Mouse (Mus musculus): Measurements from ENCODE around the gene Ythdf1. TPM values are rescaled to one million over a fixed set of nuclear protein-coding genes. Genes with fewer than 3 reads are reported as not detected.

The Ythdf1 gene
- polyA plus RNA-seq (2017; shearing (Covaris generic)): 10 to 100 TPM; 60.8 to 69.6 TPM

DNA sequence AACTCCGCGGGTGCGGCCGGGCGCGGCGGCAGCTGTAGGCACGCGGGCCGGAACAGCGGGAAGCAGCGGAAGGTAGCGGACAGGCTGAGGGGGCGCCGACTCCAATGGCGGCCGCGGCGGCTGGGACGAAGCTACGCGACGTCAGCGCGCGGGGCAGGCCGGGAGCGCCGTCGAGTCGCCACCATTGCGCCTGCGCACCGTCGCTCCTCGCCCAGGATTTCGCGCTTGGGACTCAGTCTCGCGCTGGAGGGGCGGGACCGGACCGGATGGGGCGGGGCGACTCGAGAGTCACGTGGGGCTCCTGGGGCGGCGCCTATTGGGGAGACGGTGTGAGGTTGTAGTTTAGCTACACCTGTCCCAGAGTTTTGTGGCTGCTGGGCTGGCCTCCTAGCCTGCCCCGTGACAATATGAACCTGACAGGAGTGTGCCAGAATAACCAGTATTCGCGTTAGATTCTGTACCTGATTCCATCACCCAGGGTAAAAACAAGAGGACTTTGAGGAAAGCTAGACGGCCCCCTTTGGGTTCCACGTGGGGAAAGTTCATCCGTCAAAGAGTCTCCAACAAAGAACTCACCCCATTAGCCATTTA is at the start of gene Ythdf1:
Gene Ythdf1, minus strand, starts transcription at position 140 of the 591 bp plus-strand sequence.

DNA sequence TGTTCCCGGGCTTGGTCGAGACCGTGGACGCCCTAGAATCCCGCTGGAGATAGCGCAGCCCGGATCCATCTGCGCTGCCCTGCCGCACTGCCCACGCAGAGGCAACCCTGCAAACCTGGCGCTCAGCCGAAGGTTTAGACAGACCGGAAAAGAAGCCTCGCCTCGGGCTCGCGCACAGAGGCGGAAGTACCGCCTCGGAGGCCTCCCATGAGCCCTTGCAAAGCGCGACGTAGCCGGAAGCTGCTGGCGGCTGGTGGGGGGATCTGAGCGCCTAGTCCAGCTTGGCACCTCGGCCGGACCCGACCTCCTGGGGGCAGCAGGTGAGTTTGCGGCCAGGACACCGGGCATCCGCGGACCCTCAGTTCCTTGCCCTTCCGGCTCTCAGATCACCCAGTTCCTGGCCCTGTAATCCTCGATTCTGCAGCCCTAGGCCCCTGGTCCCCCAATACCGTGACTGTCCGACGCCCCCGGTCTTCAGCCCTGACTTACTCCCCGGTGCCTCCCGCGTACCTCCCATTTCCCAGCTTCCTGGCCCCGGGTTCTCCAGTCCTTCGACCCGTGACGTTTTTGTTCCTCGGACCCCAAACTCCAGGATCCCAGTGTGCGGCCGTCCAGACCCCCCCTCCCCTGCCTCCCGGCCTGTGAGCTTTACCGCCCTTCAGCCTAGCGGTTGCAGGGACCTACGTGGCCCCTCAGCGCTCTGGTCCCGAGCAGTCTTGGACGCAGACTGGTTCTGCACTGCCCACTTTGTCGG is 46.4 kb upstream of the Ythdf1 start, which contains the start of gene Arfgap1:
Gene Arfgap1, plus strand, starts transcription at position 216 of the 754 bp plus-strand sequence.

DNA sequence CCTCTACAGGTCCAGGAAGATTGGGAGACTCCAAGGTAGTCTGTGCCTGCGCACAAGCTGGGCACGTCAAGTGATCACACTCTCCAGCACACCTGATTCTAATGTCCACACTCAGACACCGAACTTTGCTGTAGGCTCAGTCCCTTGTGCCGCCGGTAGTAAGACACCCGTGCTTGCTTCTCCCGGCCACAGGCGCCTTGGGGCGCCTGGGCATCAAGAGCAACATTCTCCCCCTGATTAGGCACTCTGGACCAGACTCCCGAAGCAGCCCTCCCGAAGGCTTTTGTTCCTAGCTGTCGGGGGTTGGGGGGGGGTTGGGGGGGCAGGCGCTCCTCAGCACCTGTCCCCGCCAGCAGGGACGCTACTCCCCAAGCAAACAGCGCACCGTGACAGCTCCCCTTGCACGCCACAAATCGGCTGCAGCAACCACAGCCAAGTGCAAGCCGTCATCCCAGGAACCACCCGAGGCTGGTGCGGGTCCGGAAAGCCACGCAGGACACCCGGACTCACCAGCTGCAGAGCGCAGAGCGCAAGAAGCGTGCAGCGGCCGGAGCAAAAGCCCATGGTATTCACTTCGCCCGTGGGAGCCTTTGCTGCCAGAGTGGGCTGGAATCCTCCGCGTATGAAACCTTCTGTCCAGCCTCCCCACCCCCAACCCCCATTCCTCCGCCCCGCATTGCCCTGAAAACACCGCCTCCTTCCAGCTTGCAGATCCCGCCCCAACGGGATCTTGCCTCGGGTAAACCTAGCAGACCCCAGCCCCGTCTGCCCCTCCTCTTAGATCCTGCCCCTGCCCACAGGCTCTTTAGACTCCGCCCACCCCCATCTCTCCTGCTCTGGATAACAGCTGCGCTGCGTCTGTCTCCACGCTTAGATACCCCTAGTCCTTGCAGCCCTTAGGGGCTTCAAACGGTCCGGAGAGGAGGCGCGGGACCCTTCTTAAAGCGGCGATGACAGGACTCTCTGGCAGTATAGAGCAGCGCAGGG is 33.6 kb upstream of the Ythdf1 start, which contains the start of gene Nkain4:
Gene Nkain4, minus strand, starts transcription at position 639 of the 987 bp plus-strand sequence.

DNA sequence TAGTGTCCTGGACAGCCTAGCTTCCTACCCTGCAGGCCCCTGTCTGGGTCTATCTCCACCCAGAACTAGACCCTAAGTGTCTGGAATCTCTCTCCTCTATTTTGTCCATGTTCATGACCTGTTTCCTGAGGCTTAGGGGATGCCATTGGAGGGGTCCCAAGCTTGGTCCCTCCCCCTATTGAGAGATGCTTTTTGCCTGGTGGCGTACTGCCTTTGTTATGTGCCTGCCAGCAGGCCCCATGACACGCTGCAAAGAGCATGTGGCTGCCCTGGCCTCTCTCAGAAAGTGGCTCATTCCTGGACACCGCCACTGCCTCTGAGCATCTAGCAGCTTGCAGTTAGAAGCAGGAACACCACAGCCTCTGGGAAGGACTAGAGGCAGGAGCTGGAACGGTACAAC is 8.0 kb upstream of the Ythdf1 start, which contains the start of gene Birc7:
Gene Birc7, plus strand, starts transcription at position 301 of the 400 bp plus-strand sequence.

Other genes with a start within 250 kb of the Ythdf1 start
- gene Dido1, start 210.9 kb downstream of the Ythdf1 start, polyA plus RNA-seq (2017; shearing (Covaris generic)): 10 to 100 TPM; 44.4 to 46.2 TPM
- 10 to 100 TPM; 35.7 to 39.1 TPM for gene Gid8, start 210.8 kb downstream of the Ythdf1 start, polyA plus RNA-seq (2017; shearing (Covaris generic))
- 10 to 100 TPM; 55.1 to 70.2 TPM for gene Slc17a9, start 195.7 kb downstream of the Ythdf1 start, polyA plus RNA-seq (2017; shearing (Covaris generic))
- gene Bhlhe23, start 144.0 kb downstream of the Ythdf1 start, polyA plus RNA-seq (2017; shearing (Covaris generic)): under 1 TPM in 1 of 2 experiments, not detected in 1; 0.65 TPM
- gene Birc7, start 8.1 kb upstream of the Ythdf1 start, polyA plus RNA-seq (2017; shearing (Covaris generic)): not detected
- gene Nkain4, start 33.8 kb upstream of the Ythdf1 start, polyA plus RNA-seq (2017; shearing (Covaris generic)): not detected
- 10 to 100 TPM; 58.0 to 60.0 TPM for gene Arfgap1, start 46.3 kb upstream of the Ythdf1 start, polyA plus RNA-seq (2017; shearing (Covaris generic))
- under 1 TPM; 0.28 to 0.94 TPM for gene Col20a1, start 65.6 kb upstream of the Ythdf1 start, polyA plus RNA-seq (2017; shearing (Covaris generic))
- not detected for gene Chrna4, start 122.6 kb upstream of the Ythdf1 start, polyA plus RNA-seq (2017; shearing (Covaris generic))
- gene Kcnq2, start 214.4 kb upstream of the Ythdf1 start, polyA plus RNA-seq (2017; shearing (Covaris generic)): under 1 TPM; 0.07 to 0.31 TPM
- gene Eef1a2, start 236.1 kb upstream of the Ythdf1 start, polyA plus RNA-seq (2017; shearing (Covaris generic)): not detected

Data from activated CD4-positive, CD25-positive, alpha-beta regulatory T cell (primary cell).